Mouse (Mus musculus) heart, postnatal 36 days (tissue): Measurements from ENCODE around the gene Cdcp1. TPM values are rescaled to one million over a fixed set of nuclear protein-coding genes. Genes with fewer than 3 reads are reported as not detected.

Experiments
- DNase-seq, 2 experiments: peaks; one replicate each; pipeline ENCODE4 v3.0.0; 2021 to 2022
- intact Hi-C: fragments of 180-260 bp; cut with DNase I; formaldehyde crosslinking; loops from one replicate; pipeline ENCODE4 v1.15.1; 2025
- total RNA-seq, 2 experiments: library from RNA; stranded (reverse); gene quantifications; 2 replicates each; pipeline ENCODE4 v1.2.3; 2021

Gene Cdcp1
- total RNA-seq, result under 1 TPM; 0.11 to 0.17 TPM

- intact Hi-C loops, result no loop called here
- no peak for DNase-seq
Measured at GRCm38 (mm10) chr9:123215621-123216440, at the start of gene Cdcp1. Gene Cdcp1 (minus strand): TSS chr9:123216038.

DNA sequence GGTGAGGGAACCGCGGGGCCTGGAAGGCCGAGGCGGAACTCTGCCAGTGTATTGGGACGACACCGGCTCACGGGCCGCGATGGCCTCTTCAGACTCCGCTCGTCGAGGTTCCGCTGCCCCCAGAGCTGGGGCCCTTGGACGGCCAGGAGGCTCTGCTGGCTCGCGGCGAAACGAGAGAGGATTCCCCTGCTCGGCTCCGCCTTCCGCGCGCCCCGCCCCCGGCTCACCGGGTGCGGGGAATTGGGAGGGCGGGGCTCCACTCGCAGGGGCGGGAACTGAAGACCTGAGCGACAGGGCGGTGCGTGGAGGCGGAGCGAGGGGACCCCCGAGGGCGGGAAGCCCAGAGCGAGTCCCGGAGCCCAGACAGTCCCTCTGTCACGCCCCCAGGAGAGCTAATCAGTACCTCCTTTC is 44.8 kb upstream of the Cdcp1 start, which contains the start of gene Tmem158:
Gene Tmem158 (minus strand): TSS at position 154 of the 411 bp plus-strand sequence.
- intact Hi-C loops, result loop anchor here (5.0 kb wide), 2 partner anchors 242 to 267 kb away; partner anchors contain the start of gene Sacm1l
- peak; percentile 77 to 78 for DNase-seq

GRCm38 (mm10) chr9:123259896-123260610 is 44.2 kb upstream of the Cdcp1 start:
- intact Hi-C loops, result loop anchor here (1.0 to 5.0 kb wide), 4 partner anchors 107 to 267 kb away; partner anchors contain the start of genes Lars2 and Sacm1l
- DNase-seq, result peak in 1 of 2 experiments; percentile 30

GRCm38 (mm10) chr9:123259461-123259895 is 43.6 kb upstream of the Cdcp1 start:
- peak; percentile 77 to 79 for DNase-seq
- intact Hi-C loops, result loop anchor here (1.0 to 5.0 kb wide), 2 partner anchors 108 to 181 kb away; partner anchors contain the start of gene Lars2

GRCm38 (mm10) chr9:123258796-123259195 is 43.0 kb upstream of the Cdcp1 start:
- no peak for DNase-seq
- intact Hi-C loops, result loop anchor here (1.0 to 5.0 kb wide), 2 partner anchors 109 to 182 kb away; partner anchors contain the start of gene Lars2

- DNase-seq, result no peak
- intact Hi-C loops, result loop anchor here (5.0 kb wide), 1 partner anchor 112 kb away; the partner anchor contains the start of gene Lars2
Measured at GRCm38 (mm10) chr9:123255736-123256135, 39.9 kb upstream of the Cdcp1 start.

DNA sequence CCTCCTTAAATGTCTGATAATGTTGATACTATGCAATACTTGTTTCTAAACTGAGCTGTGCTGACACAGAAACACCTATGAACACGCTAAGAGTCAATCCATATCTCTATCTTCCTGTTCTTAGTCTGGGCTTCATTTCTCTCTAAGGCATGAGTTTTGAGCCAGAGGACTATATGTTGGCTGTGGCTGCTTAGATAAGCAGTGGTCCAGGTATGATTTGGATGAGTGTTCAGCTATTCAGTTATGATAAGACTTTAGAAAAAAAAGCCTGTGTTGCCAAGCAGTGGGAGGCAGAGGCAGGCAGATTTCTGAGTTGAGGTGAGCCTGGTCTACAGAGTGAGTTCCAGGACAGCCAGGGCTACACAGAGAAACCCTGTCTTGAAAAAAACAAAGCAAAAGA is 32.2 kb upstream of the Cdcp1 start:
- intact Hi-C loops, result no loop called here
- no peak for DNase-seq

GRCm38 (mm10) chr9:123245146-123245545 is 29.3 kb upstream of the Cdcp1 start:
- DNase-seq, result no peak

DNA sequence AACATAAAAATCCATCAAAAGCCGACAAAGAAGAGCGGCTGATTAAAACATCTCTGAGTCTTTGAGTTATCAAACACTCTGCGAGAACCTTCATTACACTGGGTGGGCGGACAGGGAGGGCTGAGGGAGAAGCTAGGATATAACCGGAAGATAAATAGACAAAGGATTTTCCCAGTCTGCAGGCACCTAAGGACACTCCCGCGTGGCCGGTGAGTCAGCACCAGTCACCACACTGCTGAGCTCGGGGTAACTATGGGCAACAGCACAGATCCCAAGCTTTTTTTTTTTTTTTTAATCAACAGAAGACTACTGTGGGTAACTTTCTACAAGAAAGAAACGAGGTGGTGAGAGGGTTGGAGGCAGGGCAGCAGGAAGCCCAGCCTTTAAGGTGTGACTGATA is 28.1 kb upstream of the Cdcp1 start:
- no peak for DNase-seq
- intact Hi-C loops, result no loop called here

More at GRCm38 (mm10) chr9:123245146-123245545, 29.3 kb upstream of the Cdcp1 start:
- intact Hi-C loops, result no loop called here

DNA sequence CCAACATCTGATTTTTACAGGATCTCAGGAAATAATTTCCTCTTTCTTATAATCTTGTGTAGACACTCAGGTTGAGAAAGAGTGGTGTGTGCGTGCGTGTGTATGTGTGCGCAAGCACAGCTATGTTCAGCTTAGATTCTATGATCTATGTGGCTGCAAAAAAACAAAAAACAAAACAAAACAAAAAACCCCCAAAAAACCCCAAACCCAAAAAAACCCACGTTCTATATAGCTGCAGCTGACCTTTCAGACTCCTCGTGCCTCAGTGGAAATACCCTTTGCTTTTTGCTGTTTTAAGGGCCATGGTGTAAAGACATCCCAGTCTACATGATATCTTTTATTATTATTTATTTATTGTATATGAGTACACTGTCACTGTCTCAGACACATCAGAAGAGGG is 25.4 kb upstream of the Cdcp1 start:
- no peak for DNase-seq
- intact Hi-C loops, result no loop called here

- intact Hi-C loops, result no loop called here
- no peak for DNase-seq
Measured at GRCm38 (mm10) chr9:123240751-123241150, 24.9 kb upstream of the Cdcp1 start.

- DNase-seq, result no peak
- intact Hi-C loops, result no loop called here
Measured at GRCm38 (mm10) chr9:123240271-123240670, 24.4 kb upstream of the Cdcp1 start.

DNA sequence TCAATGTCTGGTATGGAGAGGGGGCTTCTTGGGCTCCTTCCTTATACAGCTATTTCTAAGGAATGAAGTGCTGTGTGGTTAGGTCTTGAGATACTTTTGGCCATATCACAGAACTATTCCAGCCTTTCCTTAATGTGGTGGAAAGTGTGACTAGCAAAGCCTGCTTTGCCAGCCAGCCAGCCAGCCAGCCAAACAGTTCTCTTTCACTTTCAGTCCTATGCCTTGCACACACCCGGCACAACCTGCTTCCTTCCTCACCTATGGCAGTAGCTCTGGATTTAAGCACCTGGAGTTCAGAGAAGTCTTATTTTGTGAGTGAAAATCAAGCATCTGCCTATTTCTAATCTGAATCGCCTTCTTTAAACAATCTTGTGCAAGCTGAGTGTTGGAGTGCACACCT is 23.8 kb upstream of the Cdcp1 start:
- no peak for DNase-seq
- intact Hi-C loops, result no loop called here

DNA sequence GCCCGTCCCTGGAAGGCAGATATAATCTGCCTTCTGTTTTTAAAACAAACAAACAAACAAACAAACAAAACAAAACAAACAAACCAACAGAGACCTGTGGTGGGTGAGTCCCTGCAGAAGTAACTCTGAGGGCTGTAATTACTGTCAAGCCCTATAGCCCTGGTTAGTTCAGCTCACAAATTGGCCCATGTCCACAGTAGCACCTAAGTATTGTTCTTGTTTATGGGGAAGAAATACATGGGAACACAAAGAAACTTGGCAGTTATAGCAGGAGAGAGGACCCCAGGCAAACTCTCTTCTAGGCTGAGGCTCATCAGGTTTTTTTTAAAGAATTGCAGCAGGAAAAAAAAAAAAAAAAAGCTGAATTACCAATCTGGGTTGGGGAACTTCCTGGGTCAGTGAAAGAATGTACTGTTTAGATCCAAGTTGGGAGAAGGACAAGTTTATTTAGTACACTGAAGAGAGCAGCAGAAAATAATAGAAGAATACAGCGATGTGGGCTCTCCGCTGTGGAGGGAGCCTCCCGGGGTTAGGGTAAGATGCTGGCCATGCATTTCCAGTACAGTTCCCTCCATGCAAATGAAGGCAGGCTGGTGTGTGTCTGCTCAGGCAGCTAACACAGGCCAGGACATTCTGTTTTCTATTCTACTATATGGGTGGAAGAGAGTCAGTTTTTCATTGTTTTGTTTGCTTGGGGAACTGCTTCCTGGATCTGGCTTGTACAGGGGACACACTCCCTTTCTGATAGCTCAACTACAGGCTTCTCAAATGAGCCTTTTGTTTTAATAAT is 22.6 kb upstream of the Cdcp1 start:
- peak; percentile 16 to 25 for DNase-seq
- intact Hi-C loops, result no loop called here

DNA sequence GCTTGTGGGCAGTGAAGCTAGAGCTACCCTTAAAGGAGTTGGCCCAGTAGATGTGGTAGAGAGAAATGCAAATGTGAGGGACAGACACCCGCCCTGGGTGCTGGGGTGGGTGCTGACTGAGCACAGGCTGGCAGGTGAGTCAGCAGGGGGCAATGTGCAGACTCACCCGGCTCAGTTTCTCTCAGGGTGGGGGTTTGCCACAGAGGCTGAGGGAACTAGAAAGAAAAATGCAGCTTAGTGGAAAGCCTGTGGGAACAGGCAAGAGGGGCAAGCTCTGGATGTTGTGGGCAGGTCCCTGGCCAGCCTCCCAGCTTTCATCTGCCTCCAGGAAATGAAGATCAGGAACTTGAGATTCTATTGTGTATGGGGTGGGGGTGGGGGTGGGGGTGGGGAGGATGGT is 21.9 kb upstream of the Cdcp1 start:
- peak; percentile 35 to 45 for DNase-seq

GRCm38 (mm10) chr9:123235621-123236020 is 19.8 kb upstream of the Cdcp1 start:
- intact Hi-C loops, result no loop called here
- no peak for DNase-seq

More for the DNA sequence above, 21.9 kb upstream of the Cdcp1 start:
- intact Hi-C loops, result no loop called here

DNA sequence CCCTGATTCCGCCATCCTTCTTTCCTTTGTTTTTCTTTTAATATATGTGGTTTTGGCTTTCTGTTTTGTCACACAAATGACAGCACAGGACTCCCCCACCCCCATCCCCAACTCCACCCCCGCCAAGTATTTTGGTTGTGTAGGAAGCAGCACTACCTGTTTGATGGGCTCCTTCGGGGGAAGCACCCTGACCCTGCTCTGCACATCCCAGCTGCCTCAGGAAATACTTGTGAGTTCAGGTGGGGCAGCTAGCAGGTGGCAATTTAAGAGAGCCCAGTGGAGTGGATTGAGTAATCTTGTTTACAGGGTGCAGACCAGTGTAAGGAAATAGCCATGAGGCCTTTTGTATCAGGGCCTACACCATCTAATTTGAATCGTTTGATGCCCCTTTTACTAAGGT is 14.0 kb upstream of the Cdcp1 start:
- intact Hi-C loops, result no loop called here
- DNase-seq, result no peak

GRCm38 (mm10) chr9:123228671-123229070 is 12.8 kb upstream of the Cdcp1 start:
- DNase-seq, result no peak
- intact Hi-C loops, result no loop called here

DNA sequence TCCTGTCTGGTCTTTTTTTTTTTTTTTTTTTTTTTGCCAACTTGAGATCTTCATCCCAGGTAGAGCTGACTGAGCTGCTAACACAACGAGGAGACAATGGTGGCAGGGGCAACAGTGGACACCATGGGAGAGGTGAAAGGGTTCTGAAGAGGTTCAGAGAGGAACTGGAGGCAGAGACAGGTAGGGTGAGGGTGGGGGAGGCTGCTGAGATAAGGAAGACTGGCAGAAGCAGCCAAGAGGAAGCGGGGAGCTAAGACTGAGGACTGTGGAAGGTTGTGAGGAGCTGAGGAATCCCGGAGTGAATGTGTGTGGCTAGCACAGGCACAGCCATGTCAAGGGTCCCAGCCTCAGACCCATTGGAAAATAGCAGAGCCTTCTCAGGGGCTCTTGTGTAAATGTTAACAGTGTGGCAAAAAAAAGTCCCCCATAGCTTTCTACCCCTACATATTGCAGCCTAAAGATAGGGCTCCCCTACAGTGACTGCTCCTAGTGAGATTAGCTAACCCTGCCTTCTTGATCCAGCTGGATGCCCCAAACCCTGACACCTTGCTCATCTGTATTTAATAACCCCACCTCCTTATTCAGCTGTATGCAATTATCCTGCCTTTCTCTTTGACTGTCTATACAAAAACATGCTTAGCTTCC is 11.4 kb upstream of the Cdcp1 start:
- no peak for DNase-seq
- intact Hi-C loops, result no loop called here

DNA sequence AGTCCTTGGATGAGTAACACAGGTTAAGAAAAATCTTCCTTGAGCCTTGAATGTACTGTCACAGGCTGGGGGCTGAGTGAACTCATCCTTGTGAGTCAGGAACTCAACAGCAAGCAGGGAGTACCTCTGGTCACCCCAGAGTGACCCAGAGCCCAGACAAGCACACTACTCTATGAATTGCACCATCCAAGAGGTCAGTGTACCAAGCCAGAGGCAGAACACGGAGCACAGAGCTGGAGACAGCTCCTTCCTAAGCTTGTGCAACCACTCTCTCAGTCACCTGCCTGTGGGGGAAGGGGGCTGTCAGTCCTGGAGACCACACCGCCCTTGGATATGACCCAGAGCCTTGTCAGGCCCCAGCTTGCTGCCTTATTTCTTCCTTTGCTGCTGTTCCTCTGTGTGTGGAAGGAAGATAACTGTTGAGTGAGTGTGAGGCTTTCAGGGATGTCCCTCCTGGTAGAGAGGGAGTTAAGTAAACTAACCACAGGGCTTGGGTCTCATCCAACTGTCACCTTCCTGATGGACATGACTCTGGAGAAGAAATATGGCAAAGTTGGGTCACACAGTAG is 9.1 kb upstream of the Cdcp1 start:
- intact Hi-C loops, result no loop called here
- no peak for DNase-seq
